Mouse (Mus musculus): ENCODE measurements around the gene Atp2a2.

DNA sequence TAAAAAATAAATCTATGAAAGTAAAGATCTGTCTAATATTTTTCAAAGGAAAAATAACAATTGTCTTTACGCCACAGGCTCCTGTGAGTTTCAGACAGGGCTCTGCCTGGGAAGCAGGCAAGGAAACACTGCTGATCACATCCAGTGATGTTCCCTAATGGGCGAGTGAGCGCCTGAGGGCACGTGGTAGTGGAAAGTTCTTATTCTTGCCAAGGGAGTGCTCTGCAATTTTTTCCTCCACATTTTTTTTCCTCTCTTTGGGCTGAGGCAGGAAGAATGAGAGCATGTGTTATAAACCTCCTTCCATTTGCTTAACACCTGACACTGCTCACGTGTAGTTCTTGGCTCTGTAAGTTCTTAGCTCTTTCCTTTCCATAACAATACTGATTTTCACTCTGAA, 20.2 kb downstream of the Atp2a2 start:
- no peak for TF ChIP-seq CTCF (IDR thresholded peaks at IDR 0.05; ENCODE audit: low read depth, low read length)
- no peak for TF ChIP-seq POLR2A (IDR thresholded peaks at IDR 0.05; ENCODE audit: extremely low read depth, insufficient read depth, low read length)

All from liver, adult 2 months (tissue).